Mouse (Mus musculus) ES-Bruce4 (cell line): Measurements from ENCODE around the gene Mcu. TPM values are rescaled to one million over a fixed set of nuclear protein-coding genes. Genes with fewer than 3 reads are reported as not detected.

Source experiments
- H3K27ac ChIP-seq: 2 replicates; pipeline ENCODE4 v1.5.1; 2012; ENCODE audit warnings: low read length, inconsistent platforms; ENCODE audit not compliant: insufficient read depth
- H3K27me3 ChIP-seq: 2 replicates; pipeline ENCODE4 v1.6.1; 2012; ENCODE audit warnings: mild to moderate bottlenecking, low read length, inconsistent platforms; ENCODE audit not compliant: control insufficient read depth, poor library complexity, insufficient read depth, severe bottlenecking
- H3K36me3 ChIP-seq: 2 replicates; pipeline ENCODE4 v1.6.1; 2012; ENCODE audit warnings: inconsistent platforms, mild to moderate bottlenecking, low read length, moderate library complexity; ENCODE audit not compliant: control insufficient read depth, poor library complexity, insufficient read depth, severe bottlenecking
- H3K4me1 ChIP-seq: one replicate; pipeline ENCODE4 v1.8.1; 2011; ENCODE audit warnings: low read length; ENCODE audit not compliant: control insufficient read depth, insufficient read depth
- H3K4me3 ChIP-seq: 2 replicates; pipeline ENCODE4 v1.5.1; 2011; ENCODE audit warnings: low read depth, mild to moderate bottlenecking, low read length
- H3K9ac ChIP-seq: 2 replicates; pipeline ENCODE4 v1.6.1; 2012; ENCODE audit warnings: low read depth, mild to moderate bottlenecking, inconsistent platforms; ENCODE audit not compliant: poor library complexity, severe bottlenecking
- H3K9me3 ChIP-seq: replicated peaks from 2 replicates; pipeline ENCODE4 v1.6.1; 2012; ENCODE audit warnings: mild to moderate bottlenecking, low read length, inconsistent platforms; ENCODE audit not compliant: control insufficient read depth, poor library complexity, insufficient read depth, severe bottlenecking
- CTCF ChIP-seq: IDR thresholded peaks from one replicate; pipeline ENCODE4 v1.8.1; 2011; ENCODE audit warnings: low read depth, low read length
- EP300 ChIP-seq: IDR thresholded peaks from 2 replicates; pipeline ENCODE4 v1.6.1; 2011; ENCODE audit warnings: low read depth, low read length; ENCODE audit not compliant: insufficient read depth
- POLR2A ChIP-seq: IDR thresholded peaks from one replicate; pipeline ENCODE4 v1.8.1; 2011; ENCODE audit warnings: low read length; ENCODE audit not compliant: insufficient read depth
- polyA plus RNA-seq: library from polyadenylated mRNA; stranded (reverse); fragments of >200 nt; gene quantifications from 2 replicates; pipeline ENCODE4 v1.2.4, GENCODE M21; 2011; ENCODE audit warnings: low read depth; ENCODE audit not compliant: missing spikeins, insufficient read depth, insufficient read length

Mcu gene
- polyA plus RNA-seq, 1 experiment, result 26.0 TPM

DNA sequence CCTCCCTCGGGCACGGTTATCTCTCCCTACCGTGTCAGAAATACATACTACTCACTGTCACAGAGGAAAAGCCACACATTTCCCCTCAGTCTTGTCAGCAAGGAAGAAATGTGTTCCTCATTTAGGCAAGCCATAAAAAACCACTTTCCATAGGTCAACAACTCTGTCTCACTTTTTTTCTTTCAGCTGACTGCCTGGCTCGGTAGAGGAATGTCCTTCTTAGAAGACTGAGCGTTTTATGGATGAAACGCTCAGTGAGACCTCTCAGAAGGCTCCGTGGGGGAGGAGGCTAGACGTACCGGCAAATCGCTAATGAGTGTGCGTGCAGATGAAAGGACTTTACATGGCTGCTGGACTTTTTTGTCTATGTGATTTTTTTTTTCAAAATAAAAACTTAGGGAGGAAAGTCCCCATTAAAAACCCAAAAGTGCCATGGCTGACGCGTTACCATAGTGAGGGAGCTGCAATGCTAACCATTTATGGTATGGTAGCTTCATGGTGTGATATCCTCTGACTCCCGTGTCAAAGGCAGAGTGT is 105.0 kb downstream of the Mcu start:
- Histone ChIP-seq H3K4me1 (no peaks in the 10 kb centered on the region), H3K9me3 (no peaks in the 10 kb centered on the region), H3K4me3 (no peak overlapping the region), H3K9ac (no peak overlapping the region), H3K36me3 (no peaks in the 10 kb centered on the region), H3K27me3 (no peaks in the 10 kb centered on the region), H3K27ac (no peak overlapping the region)
- TF ChIP-seq POLR2A, result no peak
- no peak for TF ChIP-seq EP300
- TF ChIP-seq CTCF, result no peak

DNA sequence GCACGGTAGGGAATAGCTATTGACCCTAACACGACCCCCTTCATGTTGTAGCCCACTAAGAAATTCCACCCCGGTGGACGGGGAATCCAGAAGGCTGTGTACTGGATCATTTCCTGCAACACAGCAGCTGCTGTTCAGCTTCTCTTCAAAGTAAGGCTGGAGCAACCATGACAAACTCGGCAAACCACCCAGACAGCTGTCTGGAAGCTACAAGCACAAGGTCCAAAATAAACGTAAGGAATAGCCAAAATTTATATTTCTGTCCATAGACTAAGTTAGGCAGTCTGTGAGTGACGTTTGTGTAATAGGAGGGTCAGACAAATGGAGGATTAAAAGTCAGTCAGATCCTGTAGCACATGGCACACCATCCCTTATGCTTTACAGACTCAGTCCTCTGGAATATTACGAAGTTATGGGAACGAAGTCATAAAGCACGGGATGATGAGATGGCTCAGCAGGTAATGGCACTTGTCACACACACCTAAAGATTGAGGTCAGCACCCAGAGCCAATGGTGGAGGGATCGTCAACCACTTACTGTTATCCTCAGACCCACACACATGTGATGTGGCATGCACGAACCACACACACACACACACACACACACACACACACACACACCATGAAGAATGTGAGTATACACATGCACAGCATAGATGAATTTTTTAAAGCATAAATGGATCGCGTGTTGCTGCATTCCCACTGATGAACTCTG is 105.6 kb downstream of the Mcu start:
- no peaks in the 10 kb centered on the region for H3K4me1 ChIP-seq
- H3K36me3 ChIP-seq, result no peaks in the 10 kb centered on the region
- no peak overlapping the region for H3K27ac ChIP-seq
- no peak overlapping the region for H3K9ac ChIP-seq
- H3K27me3 ChIP-seq, result no peaks in the 10 kb centered on the region
- TF ChIP-seq POLR2A (no peak), CTCF (no peak), EP300 (no peak)
- H3K9me3 ChIP-seq, result no peaks in the 10 kb centered on the region
- no peak overlapping the region for H3K4me3 ChIP-seq

DNA sequence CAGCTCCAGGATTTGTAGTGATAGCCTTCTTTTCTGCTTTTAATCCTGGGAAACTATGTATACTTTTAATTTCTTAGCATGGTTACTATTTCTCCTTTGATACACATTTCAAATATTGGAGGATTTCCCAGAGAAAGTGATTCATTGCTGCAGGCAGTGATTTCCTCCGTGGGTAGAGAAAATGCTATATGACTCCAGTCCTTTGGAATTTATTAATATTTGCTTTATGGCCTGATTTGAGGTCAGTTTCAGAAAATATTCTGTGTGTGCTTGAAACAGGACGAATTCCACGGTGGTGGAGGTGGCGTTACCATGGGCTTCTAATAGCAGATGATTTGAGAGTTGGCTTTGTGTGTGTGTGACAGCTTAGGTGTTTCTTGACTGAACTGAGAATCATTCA is 107.3 kb downstream of the Mcu start:
- H3K4me1 ChIP-seq, result no peaks in the 10 kb centered on the region

DNA sequence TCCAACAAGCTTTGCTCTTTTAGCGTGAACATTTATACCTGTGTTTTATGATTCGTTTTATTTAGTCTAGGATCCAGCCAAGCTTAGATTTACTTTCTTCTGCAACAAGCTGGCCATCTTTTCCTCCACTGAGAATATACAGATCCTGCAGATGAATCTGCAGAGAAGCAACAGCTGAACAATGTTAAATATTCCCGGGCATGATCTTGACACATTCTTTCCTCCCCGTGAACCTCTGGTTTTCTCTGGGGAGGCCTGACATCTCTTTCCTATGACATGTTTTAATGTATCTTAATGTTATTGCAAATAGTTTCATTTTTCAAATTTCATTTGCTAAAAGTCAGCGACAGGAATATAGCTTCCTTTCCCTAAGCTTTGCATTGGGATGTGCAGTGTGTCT is 109.8 kb downstream of the Mcu start:
- Histone ChIP-seq H3K27ac (no peak overlapping the region), H3K4me3 (no peak overlapping the region), H3K9ac (no peak overlapping the region), H3K9me3 (no peaks in the 10 kb centered on the region), H3K36me3 (no peaks in the 10 kb centered on the region), H3K27me3 (no peaks in the 10 kb centered on the region), H3K4me1 (no peaks in the 10 kb centered on the region)
- TF ChIP-seq CTCF, result no peak
- no peak for TF ChIP-seq EP300
- TF ChIP-seq POLR2A, result no peak

More for the DNA sequence above, 107.3 kb downstream of the Mcu start:
- H3K27ac ChIP-seq, result no peak overlapping the region
- no peaks in the 10 kb centered on the region for H3K36me3 ChIP-seq
- H3K4me3 ChIP-seq, result no peak overlapping the region
- H3K9ac ChIP-seq, result no peak overlapping the region
- TF ChIP-seq CTCF (no peak), POLR2A (no peak), EP300 (no peak)
- H3K27me3 ChIP-seq, result no peaks in the 10 kb centered on the region
- no peaks in the 10 kb centered on the region for H3K9me3 ChIP-seq

DNA sequence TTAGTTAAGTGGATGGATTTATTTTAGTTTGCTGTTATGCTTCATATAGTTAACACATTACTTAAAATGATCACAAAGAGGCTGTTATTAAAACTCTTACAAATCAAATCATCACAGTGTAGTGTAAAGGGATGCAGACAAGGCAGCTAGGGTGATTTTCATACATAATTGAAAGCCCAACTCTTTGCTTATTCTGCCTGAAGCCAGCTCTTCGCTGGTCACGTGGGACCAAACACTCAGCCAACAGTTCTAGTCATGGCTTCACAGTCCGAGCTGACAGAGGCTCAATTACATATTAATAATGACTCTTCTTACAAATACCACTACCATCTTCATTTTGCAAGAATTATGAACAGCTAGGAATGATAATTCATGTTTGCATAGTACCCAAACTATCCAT is 112.2 kb downstream of the Mcu start:
- H3K36me3 ChIP-seq, result no peaks in the 10 kb centered on the region
- no peaks in the 10 kb centered on the region for H3K4me1 ChIP-seq
- TF ChIP-seq POLR2A (no peak), EP300 (no peak)
- no peaks in the 10 kb centered on the region for H3K9me3 ChIP-seq
- no peaks in the 10 kb centered on the region for H3K27me3 ChIP-seq
- no peak overlapping the region for H3K4me3 ChIP-seq
- no peak overlapping the region for H3K27ac ChIP-seq
- no peak overlapping the region for H3K9ac ChIP-seq

DNA sequence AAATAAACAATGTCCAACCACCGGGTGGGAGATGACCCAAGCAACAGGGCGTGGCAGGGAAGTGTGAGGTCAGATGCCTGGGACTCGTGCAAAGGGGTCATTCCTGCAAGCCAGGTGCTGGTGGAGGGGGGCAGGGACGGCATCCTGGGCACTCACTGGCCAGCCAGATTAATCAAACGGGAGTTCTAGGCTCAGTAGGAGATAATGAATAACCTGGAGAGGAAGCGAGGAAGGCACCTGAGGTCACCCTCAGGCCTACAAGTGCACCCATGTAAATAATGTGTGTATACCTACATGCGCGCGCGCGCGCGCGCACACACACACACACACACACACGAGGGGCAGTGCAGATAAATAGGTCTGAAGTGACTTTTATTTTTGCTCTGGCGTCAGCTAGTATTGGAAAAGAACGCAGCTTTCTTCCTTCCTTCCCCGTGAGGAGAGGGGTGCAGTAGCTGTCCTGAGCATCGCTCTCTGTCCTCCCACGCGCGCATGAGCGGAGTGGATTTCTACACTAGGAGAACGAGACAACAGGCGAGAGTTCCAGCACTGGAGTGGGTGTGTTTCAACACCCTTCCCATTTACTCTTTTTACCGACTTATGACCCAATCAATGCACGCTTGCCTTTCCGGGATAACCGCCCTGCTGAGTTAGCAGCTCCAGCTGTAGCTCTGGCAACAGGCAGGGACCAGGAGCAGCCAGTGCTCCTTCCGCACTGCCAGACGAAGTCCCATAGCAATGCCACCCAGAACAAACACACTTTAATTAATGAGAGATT is 112.9 kb downstream of the Mcu start:
- Histone ChIP-seq H3K9ac (no peak overlapping the region), H3K4me3 (peak overlapping the region; percentile 24; the same call in 1 of the 2 replicates)

More for the DNA sequence above, 112.9 kb downstream of the Mcu start:
- Histone ChIP-seq H3K9me3 (no peaks in the 10 kb centered on the region), H3K27me3 (no peaks in the 10 kb centered on the region), H3K36me3 (no peaks in the 10 kb centered on the region), H3K4me1 (no peaks in the 10 kb centered on the region), H3K27ac (no peak overlapping the region)
- TF ChIP-seq CTCF, result no peak
- TF ChIP-seq EP300, result 0 out of 2 replicates have a peak, but pooled peaks have one; percentile 44
